Mouse (Mus musculus) embryonic stem cell, embryonic (primary cell): ENCODE data around the gene Il13.

Source experiments
- CTCF ChIA-PET, 4 experiments: fragments of 300-600 bp in 2 of 4; fragments of 350-600 bp in 2 of 4; sonication (Branson Sonifier 250); formaldehyde crosslinking; loops; one replicate each; lab custom pipeline; 2022; ENCODE audit warnings: inconsistent platforms in 2 of 4; lab: Charles Lee
- POLR2A ChIA-PET, 4 experiments: fragments of 300-600 bp in 2 of 4; fragments of 350-600 bp in 2 of 4; sonication (Branson Sonifier 250); formaldehyde crosslinking; loops; one replicate each; lab custom pipeline; 2022; ENCODE audit warnings: antibody characterized with exemption in 4 of 4, inconsistent platforms in 1 of 4; lab: Charles Lee

The Il13 gene

DNA sequence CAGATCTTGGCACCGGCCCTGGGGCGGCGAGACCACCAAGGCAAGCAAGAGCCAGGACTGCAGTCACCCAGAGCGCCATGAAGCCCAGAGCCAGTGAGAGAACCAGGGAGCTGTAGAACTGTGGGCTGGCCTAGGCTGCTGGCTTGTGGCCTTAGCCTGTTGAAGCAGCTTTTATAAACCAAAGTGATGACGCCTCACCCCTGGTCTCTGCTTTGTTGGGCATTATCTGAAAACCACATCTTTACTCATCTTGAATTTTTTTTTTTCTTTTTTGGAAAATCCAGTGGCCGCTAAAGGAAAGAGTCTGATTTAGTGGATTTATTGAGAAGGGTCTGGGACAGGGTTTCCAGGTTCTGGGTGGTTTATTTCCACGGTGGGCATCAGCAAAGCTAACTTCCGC is at the start of gene Il13:
Gene Il13, minus strand, starts transcription at position 147 of the 400 bp plus-strand sequence.
- ChIA-PET POLR2A (interaction anchor here in 1 of 4 experiments (1.8 kb wide), 1 partner anchor 16 kb away, joined by 4 read pairs; no protein-coding TSS in a partner anchor), CTCF (interaction anchor here in 3 of 4 experiments (0.9 to 1.8 kb wide), 4 partner anchors 29 to 164 kb away, joined by 3 to 5 read pairs (median 4); partner anchors contain the start of gene Gm9837 (in 1 of the 3))

- ChIA-PET CTCF (interaction anchor here in 1 of 4 experiments (1.0 kb wide), 1 partner anchor 54 kb away, joined by 4 read pairs; no protein-coding TSS in a partner anchor), POLR2A (interaction anchor here in 1 of 4 experiments (0.6 kb wide), 1 partner anchor 1855 kb away, joined by 3 read pairs; no protein-coding TSS in a partner anchor)
These were observed 48.6 kb upstream of the Il13 start for GRCm38 (mm10) chr11:53682994-53683530.

DNA sequence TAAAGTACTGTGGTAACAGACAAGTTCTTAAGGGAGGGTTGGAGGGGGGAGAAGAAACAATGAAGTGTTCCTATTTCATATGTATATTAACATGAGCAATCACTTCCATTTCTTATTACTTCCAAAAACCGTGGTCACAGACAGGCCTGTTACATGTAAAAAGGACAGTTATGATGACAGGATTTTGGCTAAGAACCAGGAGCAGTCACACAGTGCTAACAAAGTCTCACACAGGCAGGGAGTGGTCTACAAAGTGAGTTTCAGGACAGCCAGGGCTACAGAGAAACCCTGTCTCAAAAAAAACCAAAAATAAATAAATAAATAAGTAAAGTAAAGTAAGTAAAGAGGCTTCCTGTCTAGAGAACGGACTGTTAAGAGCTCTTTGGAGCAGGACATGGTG is 47.7 kb upstream of the Il13 start:
- ChIA-PET POLR2A (no interaction called here), CTCF (no interaction called here)

DNA sequence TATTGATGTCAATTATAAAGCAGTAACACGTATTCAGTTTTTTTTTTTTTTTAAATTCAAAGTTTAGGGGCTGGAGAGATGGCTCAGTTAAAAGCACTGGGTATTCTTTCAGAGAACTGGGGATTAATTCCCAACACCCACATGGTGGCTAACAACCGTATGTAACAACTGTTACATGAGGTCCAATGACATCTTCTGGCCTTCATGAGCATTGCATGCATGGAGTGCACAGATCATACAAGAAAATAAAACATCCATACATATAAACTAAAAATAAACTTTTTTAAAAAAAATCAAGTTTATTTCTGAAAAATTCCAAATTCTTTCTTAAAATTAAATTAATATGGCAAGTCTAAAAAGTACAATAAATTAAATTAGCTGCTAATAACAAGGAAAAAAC is 47.2 kb upstream of the Il13 start:
- CTCF ChIA-PET, result interaction anchor here in 1 of 4 experiments (0.6 kb wide), 1 partner anchor 82 kb away, joined by 5 read pairs; no protein-coding TSS in a partner anchor
- POLR2A ChIA-PET, result no interaction called here

- POLR2A ChIA-PET, result no interaction called here
- CTCF ChIA-PET, result no interaction called here
These were observed 45.6 kb upstream of the Il13 start for GRCm38 (mm10) chr11:53680141-53680540.

DNA sequence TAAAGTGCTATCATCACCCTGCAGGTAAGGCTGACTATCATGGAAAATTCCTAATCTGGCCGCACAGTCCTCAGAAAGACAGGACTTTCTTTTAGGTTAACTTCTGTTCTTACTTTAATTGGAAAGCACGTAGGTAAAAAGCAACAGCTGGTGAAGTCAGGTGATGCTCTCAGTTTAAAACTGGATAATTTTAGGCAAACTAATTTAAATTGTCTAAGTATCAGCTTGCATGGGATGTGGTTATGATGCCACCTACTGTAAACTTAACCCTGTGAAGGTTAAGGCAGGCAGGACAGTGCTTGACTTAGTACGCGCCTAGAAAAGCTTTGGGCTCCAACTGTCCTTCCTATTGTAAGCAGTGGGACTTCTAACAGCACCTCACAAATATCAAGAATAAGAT is 36.9 kb upstream of the Il13 start:
- CTCF ChIA-PET, result no interaction called here
- POLR2A ChIA-PET, result no interaction called here

GRCm38 (mm10) chr11:53664091-53664490 is 29.6 kb upstream of the Il13 start:
- ChIA-PET POLR2A (no interaction called here), CTCF (interaction anchor here in 1 of 4 experiments (1.0 kb wide), 1 partner anchor 194 kb away, joined by 3 read pairs; the partner anchor contains the start of gene Gm9837)

DNA sequence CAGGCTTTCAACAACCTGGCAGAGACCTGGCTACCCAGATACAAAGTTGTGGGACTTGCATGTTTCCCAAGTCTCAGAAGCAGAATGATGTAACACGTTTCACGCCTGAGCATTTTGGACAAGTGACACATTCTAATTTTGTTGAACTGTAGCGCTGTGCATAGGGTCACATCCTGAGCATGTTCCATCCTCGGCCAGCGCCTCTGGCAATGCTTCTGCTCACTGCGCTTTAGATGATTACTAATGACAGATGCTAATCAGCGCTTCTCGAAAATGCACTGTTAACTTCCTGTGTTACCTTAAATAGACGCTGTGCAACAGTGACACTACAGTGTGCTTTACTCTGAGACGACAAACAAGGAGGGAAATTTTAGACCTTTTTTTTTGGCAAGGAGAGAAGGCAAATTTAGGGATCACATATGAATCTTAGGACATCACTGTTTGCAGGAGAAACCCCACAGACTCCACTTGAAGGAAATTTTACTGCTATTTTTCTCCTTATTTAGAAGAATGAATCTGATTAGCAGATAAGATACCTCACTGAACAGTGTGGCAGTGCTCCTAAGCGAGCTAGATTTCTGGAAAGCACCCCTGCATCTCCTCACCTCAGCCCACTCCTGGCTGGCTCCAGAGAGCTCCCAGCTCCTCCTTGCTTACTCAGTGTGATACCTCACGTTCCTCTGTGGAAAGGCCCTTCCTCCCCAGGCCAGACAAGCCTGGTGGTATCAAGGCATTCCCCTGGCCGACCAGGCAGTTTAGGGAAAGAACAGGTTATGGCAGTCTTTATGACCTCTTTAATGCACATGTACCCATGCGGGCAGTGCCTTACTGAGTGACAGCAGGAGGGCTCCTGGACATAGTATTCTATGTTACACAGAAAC is 28.5 kb upstream of the Il13 start:
- POLR2A ChIA-PET, result no interaction called here
- CTCF ChIA-PET, result interaction anchor here in 2 of 4 experiments (0.6 kb wide), 2 partner anchors 115 to 183 kb away, joined by 3 to 8 read pairs; no protein-coding TSS in a partner anchor

DNA sequence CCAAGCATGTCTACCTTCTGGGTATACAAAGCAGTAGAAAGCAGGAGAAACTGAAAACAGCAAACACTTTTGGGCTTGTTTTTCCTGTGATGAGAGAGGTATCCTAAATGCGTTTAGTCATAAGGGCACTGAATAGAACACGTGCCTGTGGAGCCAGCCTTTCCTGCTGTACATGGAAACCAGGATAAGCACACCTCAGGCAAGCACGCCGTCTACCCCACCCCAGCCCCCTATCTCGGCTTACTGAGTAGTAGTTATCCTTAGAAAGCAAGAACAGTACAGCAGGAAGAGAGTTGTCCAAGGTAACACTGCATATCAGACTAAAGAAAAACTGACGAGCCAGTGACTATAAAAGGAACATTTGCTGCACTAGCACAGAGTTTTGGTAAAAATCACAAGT is 23.3 kb upstream of the Il13 start:
- CTCF ChIA-PET, result interaction anchor here in 1 of 4 experiments (0.5 kb wide), 1 partner anchor 30 kb away, joined by 5 read pairs; no protein-coding TSS in a partner anchor
- POLR2A ChIA-PET, result interaction anchor here in 1 of 4 experiments (0.6 kb wide), 2 partner anchors 34 to 174 kb away, joined by 3 to 4 read pairs; no protein-coding TSS in a partner anchor

- CTCF ChIA-PET, result interaction anchor here in 1 of 4 experiments (0.5 kb wide), 1 partner anchor 30 kb away, joined by 5 read pairs; no protein-coding TSS in a partner anchor
- POLR2A ChIA-PET, result no interaction called here
These were observed 22.9 kb upstream of the Il13 start for GRCm38 (mm10) chr11:53657381-53657780.

DNA sequence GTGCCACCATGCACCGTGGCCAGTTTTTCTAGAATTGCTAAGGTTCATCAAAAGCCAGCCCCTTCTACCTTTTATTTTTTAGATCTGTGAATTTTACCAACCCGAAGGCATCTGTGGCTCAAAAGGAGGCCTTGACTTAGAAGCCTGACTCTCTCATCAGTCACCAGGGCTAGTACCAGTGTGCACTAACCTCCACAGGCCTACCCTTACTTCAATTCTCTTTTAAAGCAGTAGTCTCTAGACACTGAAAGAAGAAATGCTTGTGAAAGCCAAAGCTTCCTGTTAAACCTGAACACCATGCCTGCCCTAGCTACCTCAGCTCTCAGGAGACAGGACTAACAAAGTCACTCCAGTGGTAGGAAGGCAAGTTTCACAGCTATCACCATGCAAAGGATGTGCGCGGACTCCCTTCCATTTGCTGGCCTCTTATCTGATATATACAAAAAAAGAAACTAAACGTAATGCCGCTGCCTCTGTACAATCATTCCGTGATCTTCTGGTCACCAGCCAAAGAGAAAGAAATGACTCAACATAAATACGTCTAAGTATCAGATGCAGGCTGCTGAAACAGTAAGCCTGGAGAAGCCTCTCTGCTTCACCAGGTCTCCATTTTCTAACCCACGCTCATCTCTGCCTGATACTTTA is 22.2 kb upstream of the Il13 start:
- ChIA-PET CTCF (no interaction called here), POLR2A (no interaction called here)

DNA sequence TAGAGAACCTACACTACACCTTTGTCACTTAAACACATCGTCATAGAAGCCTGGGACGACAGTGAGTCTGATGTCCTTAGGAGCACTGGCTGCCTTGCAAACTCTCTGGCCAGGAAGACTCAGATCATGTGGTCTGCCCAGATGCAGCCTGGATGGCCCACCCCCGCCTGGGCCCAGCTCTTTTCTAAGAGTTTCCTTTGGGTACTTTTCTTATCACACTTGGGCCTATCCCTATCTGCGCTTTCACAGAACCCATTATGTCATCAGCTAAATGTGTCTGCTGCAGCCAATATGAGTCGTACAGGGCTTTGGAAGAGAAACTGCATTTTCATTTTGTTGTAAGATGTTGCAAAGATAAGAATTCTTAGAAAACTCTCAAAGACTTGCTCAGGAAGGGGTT is 20.5 kb upstream of the Il13 start:
- CTCF ChIA-PET, result no interaction called here
- POLR2A ChIA-PET, result no interaction called here

GRCm38 (mm10) chr11:53652427-53652826 is 17.9 kb upstream of the Il13 start:
- CTCF ChIA-PET, result no interaction called here
- POLR2A ChIA-PET, result no interaction called here

GRCm38 (mm10) chr11:53651441-53651840 is 16.9 kb upstream of the Il13 start:
- POLR2A ChIA-PET, result interaction anchor here in 1 of 4 experiments (1.6 kb wide), 1 partner anchor 18 kb away, joined by 4 read pairs; no protein-coding TSS in a partner anchor
- CTCF ChIA-PET, result interaction anchor here in 1 of 4 experiments (0.6 to 1.2 kb wide), 3 partner anchors 24 to 181 kb away, joined by 3 to 4 read pairs (median 3); partner anchors contain the start of gene Gm9837

DNA sequence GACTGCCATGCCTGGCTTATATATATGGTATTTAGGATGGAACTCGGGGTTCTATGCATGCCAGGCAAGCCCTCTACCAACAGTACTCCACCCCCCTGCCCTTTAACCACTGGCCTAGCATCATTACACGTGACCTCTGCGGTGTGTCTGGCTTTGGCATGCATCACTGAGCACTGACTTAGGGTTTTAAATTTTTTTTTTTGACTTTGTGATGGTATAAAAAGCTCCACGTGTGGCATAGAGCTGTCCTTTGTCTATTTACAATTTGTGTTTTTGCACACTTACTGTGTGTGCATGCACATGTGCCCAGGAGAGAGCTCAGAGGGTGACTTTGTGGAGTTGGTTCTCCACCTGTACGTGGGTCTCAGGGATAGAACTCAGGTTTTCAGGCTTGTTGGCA is 9.5 kb upstream of the Il13 start:
- ChIA-PET POLR2A (interaction anchor here in 2 of 4 experiments (0.6 to 1.2 kb wide), 2 partner anchors 16 to 174 kb away, joined by 4 to 6 read pairs; partner anchors contain the start of gene Gm9837 (in 1 of the 2)), CTCF (no interaction called here)

- ChIA-PET CTCF (interaction anchor here in 1 of 4 experiments (0.6 kb wide), 2 partner anchors 53 to 92 kb away, joined by 3 to 4 read pairs; no protein-coding TSS in a partner anchor), POLR2A (no interaction called here)
These were observed 8.3 kb upstream of the Il13 start for GRCm38 (mm10) chr11:53642744-53643279.

GRCm38 (mm10) chr11:53637803-53638260 is 3.3 kb upstream of the Il13 start:
- ChIA-PET CTCF (interaction anchor here in 3 of 4 experiments (0.7 to 2.4 kb wide), 7 partner anchors 10 to 379 kb away, joined by 3 to 10 read pairs (median 5); no protein-coding TSS in a partner anchor), POLR2A (interaction anchor here in 3 of 4 experiments (0.7 to 1.6 kb wide), 9 partner anchors 9 to 1347 kb away, joined by 3 to 8 read pairs (median 4); partner anchors contain the start of gene Irf1 (in 1 of the 3))
